Mouse (Mus musculus): ENCODE results near the gene Tmem94. TPM values are rescaled to one million over a fixed set of nuclear protein-coding genes. Genes with fewer than 3 reads are reported as not detected.

Tmem94 gene
- 34.3 TPM for polyA plus RNA-seq (2017; shearing (Covaris generic))

DNA sequence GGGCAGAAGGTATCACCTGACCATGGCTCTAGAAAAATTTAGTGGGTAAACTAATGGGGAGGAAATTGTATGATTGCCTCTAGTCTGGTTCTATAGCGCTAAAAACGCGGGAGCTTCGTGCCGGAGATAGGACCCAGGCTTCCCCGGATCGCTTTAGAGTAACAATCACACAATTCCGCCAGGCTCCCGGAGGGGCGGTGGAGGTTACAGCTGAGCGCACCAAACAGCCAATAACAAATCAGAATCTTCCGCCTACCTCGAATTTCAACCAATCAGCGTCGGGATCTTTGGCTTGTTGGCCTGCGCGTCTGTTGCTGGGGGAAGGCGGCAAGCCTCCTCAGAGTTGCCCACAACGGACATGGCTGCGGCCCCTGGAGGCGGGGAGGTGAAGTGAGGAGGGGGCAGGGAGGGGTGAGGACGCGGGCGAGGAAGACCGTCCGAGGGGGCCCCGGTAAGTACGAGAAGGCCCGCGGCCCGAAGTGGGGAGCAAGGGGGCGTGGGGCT is at the start of gene Tmem94:
TSS of gene Tmem94 (plus strand) at position 331 of the 504 bp plus-strand sequence.

DNA sequence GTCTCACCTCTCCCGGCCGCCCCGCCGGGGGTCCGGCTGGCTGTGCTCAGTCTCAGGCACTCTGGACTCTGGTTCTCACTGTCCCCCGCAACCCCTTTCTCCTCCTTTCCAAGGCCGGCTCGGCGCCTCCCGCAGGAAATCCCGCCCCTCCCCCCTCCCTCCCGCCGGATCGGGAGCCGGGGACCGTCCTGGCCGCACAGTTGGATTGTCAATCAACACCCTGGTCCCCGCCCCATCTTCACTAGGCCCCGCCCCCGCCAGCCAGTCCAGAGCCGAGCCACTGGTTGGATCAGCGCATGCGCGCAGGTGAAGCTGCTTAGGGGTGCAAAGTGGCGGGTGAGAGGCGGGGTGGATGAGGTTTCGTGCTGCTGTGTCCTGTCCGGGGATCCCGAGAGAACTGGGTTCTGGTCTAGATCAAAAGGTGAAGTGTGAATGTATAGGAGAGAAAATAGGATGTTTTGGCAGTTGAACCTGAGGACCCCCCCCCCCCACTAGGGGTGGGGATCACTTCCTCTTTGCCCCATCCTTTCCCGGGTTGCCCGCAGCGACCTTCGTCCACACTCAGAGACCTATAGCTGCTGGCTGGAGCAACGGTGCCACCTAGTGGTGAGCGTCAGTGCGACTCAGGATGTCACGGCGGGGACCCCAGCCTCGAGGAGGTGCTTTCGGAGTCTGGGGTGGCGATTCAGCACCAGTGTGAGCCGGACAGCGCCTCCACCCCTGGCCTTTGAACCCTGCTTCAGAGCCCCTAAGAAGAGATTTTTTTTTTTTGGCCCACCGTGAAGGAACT is 48.5 kb downstream of the Tmem94 start, which contains the start of gene Caskin2:
TSS of gene Caskin2 (minus strand) at position 133 of the 790 bp plus-strand sequence.

DNA sequence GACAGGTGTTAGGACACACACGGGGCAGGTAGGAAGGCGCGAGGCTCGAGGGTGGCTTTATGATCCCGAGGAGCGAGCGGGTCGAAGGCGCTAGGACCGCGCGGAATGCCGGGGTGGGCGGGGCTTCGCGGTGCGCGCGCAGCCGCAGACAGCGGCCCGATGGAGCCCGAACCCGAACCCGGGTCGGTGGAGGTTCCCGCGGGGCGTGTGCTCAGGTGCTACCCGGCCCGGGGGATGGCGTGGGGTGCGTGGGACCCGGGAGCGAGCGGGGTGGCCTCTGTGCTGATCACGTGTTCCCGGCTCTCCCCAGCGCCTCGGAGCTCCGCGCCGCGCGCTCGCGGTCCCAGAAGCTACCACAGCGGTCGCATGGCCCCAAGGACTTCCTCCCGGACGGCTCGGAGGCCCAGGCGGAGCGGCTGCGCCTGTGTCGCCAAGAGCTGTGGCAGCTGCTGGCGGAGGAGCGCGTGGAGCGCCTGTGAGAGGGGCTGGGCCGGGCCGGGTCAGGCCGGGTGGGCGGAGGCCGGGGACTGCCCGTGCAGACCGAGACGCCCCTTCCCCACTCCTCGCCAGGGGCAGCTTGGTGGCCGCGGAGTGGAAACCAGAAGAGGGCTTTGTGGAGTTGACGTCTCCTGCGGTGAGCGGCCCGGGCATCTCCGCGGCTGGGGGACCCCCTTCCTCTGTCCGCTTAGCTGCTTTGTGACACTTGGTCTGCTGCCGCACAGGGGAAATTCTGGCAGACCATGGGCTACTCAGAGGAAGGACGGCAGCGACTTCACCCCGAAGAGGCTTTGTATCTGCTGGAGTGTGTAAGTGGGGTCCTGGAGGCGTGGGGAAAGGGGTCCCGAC is 49.6 kb downstream of the Tmem94 start, which contains the start of gene Tsen54:
TSS of gene Tsen54 (plus strand) at position 120 of the 846 bp plus-strand sequence.

DNA sequence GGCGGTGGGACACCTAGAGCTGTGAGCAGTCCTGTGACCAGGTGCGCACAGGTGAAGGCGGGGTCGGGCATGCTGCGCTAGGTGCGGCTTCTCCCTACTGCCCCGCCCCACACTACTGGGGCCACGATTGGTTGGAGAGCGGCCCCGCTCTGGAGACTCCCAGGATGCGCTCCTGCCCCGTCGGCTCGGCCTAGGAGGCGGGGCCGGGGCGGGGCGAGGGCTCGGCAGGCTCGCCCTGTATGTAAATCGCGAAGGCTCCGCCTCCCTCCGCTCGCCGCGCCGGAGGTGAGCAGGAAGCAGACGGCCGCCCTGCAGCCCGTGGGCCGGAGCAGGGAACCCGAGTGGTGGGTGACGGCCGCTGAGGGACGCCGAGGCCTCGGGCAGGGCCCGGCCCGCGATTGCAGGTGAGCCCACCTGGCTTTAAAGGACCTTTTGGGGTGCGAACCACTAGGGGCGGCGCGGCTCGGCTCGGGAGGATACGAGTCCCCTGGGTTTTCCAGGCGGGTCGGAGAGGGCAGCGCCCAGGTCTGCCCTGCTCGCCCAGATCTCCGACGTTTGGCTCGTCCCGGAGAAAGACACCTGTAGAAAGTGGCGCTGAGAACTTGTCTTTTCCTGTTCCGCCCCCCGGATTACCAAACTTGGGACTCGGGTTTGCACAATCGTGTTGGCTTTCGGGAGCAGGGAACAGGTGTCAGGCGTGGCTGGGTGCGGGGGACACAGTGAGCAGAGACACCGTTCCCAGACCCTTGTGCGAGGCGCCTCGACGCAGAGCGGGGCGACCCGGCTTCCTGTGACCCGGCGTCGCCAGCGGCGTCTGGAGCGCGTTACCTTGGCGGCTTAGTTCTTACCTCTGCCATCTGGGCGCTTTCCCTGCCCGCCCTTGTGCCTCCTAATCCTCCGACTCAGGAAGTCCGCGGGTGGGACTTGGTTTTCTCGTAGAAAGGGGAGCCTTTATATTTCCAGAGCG is 58.8 kb downstream of the Tmem94 start, which contains the start of gene Llgl2:
TSS of gene Llgl2 (plus strand) at position 276 of the 967 bp plus-strand sequence.

Other genes starting within 250 kb of the Tmem94 start
- gene Sumo2, start 229.2 kb upstream of the Tmem94 start, polyA plus RNA-seq (2017; shearing (Covaris generic)), result 787 TPM
- 81.5 TPM for gene Nup85, start 201.0 kb upstream of the Tmem94 start, polyA plus RNA-seq (2017; shearing (Covaris generic))
- 61.6 TPM for gene Mrps7, start 161.5 kb upstream of the Tmem94 start, polyA plus RNA-seq (2017; shearing (Covaris generic))
- gene Gga3, start 161.4 kb upstream of the Tmem94 start, polyA plus RNA-seq (2017; shearing (Covaris generic)), result 61.9 TPM
- 204 TPM for gene Mif4gd, start 152.5 kb upstream of the Tmem94 start, polyA plus RNA-seq (2017; shearing (Covaris generic))
- 76.3 TPM for gene Slc25a19, start 137.1 kb upstream of the Tmem94 start, polyA plus RNA-seq (2017; shearing (Covaris generic))
- gene Grb2, start 56.8 kb upstream of the Tmem94 start, polyA plus RNA-seq (2017; shearing (Covaris generic)), result 10.4 TPM
- 4.3 TPM for gene Caskin2, start 48.2 kb downstream of the Tmem94 start, polyA plus RNA-seq (2017; shearing (Covaris generic))
- 20.1 TPM for gene Tsen54, start 49.3 kb downstream of the Tmem94 start, polyA plus RNA-seq (2017; shearing (Covaris generic))
- 35.7 TPM for gene Llgl2, start 58.6 kb downstream of the Tmem94 start, polyA plus RNA-seq (2017; shearing (Covaris generic))
- gene Myo15b, start 93.0 kb downstream of the Tmem94 start, polyA plus RNA-seq (2017; shearing (Covaris generic)), result 0.44 TPM
- gene Smim5, start 134.5 kb downstream of the Tmem94 start, polyA plus RNA-seq (2017; shearing (Covaris generic)), result 0.86 TPM
- gene Smim6, start 146.6 kb downstream of the Tmem94 start, polyA plus RNA-seq (2017; shearing (Covaris generic)), result 1.5 TPM
- 39.2 TPM for gene Sap30bp, start 167.8 kb downstream of the Tmem94 start, polyA plus RNA-seq (2017; shearing (Covaris generic))
- 25.0 TPM for gene Recql5, start 168.0 kb downstream of the Tmem94 start, polyA plus RNA-seq (2017; shearing (Covaris generic))
- not detected for gene Itgb4, start 209.3 kb downstream of the Tmem94 start, polyA plus RNA-seq (2017; shearing (Covaris generic))
- gene Galk1, start 247.3 kb downstream of the Tmem94 start, polyA plus RNA-seq (2017; shearing (Covaris generic)), result 40.6 TPM

Data from activated CD4-positive, CD25-positive, alpha-beta regulatory T cell, adult 9 weeks (primary cell).